Mouse (Mus musculus): Measurements from ENCODE around the gene Ints1.
A peak's percentile ranks its signal among the peaks of the same experiment; 100 is the strongest.

Gene Ints1

GRCm38 (mm10) chr5:139718949-139719348 lies 56.5 kb downstream of the Ints1 start:
- no peak for DNase-seq (ENCODE audit: low read depth, low spot score)

DNA sequence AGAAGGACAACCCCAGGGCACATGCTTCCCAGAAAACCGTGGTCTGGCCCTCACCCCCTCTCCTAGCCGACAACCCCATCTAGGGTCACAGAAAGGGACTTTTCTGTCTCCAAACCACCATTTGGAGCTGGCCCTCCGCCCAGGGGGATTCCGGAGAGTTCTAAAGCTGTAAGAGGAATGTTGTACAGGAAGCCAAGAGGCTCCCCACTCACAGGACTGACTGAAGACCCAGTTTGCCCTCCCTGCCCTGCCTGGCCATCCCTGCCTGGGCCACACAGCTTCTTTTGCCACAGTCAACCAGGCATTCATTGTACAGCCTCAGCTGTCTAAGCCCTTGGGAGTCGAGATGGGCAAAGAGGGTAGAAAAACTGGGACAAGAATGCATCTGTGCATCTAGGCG lies 56.9 kb downstream of the Ints1 start:
- no peak for DNase-seq (ENCODE audit: low read depth, low spot score)

GRCm38 (mm10) chr5:139717723-139718122 lies 57.8 kb downstream of the Ints1 start:
- DNase-seq (ENCODE audit: low read depth, low spot score): peak; percentile 77

- no peak for DNase-seq (ENCODE audit: low read depth, low spot score)
Observed at GRCm38 (mm10) chr5:139706496-139706895, 69.0 kb downstream of the Ints1 start.

GRCm38 (mm10) chr5:139702905-139703304 lies 72.6 kb downstream of the Ints1 start:
- DNase-seq (ENCODE audit: low read depth, low spot score): no peak

- DNase-seq (ENCODE audit: low read depth, low spot score): no peak
Observed at GRCm38 (mm10) chr5:139702236-139702635, 73.2 kb downstream of the Ints1 start.

Data from mesoderm, embryonic 11.5 days (tissue).